Mouse (Mus musculus) layer of hippocampus, postnatal 10 days (tissue): ENCODE measurements around the gene Creb3. TPM values are rescaled to one million over a fixed set of nuclear protein-coding genes. Genes with fewer than 3 reads are reported as not detected.

Source experiments
- DNase-seq, 2 experiments: peaks; one replicate each; pipeline ENCODE4 v3.0.0; 2021; ENCODE audit warnings: low spot score in 2 of 2
- total RNA-seq, 2 experiments: library from RNA; stranded (reverse); gene quantifications; 2 replicates each; pipeline ENCODE4 v1.2.3; 2021

Creb3 gene
- total RNA-seq, 2 experiments from 2014 or later = 65.9 to 75.4 TPM

GRCm38 (mm10) chr4:43558028-43558630 lies 4.0 kb upstream of the Creb3 start:
- DNase-seq = no peak

DNA sequence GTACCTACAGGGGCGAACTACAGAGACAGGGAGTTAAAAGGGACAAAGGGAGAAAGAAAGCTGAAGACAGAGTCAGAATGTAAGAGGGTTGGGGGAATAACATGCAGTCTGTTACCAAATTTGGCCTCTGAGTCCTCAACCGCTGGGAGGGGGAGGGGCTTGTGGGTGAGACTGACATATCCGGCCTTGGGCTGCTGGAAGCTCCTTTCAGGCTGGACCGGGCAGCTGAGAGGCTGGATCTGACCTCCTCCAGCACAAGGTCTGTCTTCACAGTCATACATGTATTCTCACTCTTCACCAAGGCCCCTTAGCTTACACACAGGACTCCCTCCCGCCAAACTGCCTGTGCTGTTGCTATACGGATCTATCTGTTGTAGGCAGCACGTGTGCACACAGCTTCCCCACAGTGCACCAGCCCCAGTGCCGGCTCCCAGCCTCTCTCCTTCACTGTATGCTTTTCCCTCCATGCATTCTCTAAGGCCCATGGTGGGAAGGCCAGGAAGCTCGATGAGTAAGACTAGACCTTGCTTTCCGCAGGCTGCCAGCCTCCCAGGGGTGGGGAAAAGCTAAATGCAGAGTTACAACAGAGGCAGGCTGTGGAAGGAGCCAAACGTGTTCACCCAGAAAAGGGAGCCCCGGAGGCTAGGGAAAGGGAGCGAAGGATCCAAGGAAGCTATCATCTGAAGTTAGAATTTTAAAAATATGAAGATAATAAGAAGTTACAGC lies 3.3 kb upstream of the Creb3 start:
- peak; percentile 36 to 37 for DNase-seq

DNA sequence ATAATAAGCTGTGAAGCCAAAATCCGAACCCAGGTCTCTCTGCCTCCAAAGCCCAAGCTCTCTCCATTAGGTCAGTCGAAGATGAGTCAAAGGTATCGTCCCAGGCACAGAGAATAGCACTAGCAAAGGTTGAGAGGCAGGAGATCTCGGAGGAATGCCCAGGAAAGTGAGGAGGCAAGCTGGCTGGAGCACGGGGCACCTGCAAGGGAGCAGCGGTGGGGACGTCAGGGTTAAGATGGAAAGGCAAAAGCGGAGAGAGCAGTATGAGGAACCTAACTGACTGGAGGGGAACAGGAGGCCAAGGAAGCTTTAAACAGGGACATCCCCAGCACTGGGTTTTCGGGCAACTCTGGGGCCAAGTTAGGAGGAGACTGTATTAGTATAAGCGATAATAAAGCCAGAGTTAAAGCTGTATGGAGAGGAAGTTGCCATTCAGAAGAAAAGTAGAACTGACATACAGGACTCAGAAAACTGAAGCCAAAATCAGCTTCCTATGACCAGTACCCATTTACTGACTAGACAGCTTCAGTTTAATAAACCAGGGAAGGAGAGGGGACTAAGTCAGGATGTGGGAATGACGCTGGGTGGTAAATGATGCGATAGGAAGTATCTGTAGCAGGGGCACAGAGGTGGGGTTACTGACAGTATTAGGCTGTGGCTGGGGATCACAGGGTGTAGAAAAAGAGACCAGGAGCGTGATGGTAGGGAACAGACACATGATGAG lies 2.5 kb upstream of the Creb3 start:
- DNase-seq = no peak

- no peak for DNase-seq
Measured at GRCm38 (mm10) chr4:43560243-43560611, 1.9 kb upstream of the Creb3 start.

GRCm38 (mm10) chr4:43560976-43561375 lies 1.2 kb upstream of the Creb3 start:
- no peak for DNase-seq

GRCm38 (mm10) chr4:43561436-43561996 lies 616 bp upstream of the Creb3 start:
- no peak for DNase-seq

GRCm38 (mm10) chr4:43562769-43563600 lies 853 bp downstream of the Creb3 start:
- no peak for DNase-seq

GRCm38 (mm10) chr4:43563601-43563875 lies 1.4 kb downstream of the Creb3 start:
- DNase-seq = no peak

GRCm38 (mm10) chr4:43564231-43564630 lies 2.1 kb downstream of the Creb3 start:
- no peak for DNase-seq

- DNase-seq = no peak
Measured at GRCm38 (mm10) chr4:43567140-43567539, 5.0 kb downstream of the Creb3 start.

DNA sequence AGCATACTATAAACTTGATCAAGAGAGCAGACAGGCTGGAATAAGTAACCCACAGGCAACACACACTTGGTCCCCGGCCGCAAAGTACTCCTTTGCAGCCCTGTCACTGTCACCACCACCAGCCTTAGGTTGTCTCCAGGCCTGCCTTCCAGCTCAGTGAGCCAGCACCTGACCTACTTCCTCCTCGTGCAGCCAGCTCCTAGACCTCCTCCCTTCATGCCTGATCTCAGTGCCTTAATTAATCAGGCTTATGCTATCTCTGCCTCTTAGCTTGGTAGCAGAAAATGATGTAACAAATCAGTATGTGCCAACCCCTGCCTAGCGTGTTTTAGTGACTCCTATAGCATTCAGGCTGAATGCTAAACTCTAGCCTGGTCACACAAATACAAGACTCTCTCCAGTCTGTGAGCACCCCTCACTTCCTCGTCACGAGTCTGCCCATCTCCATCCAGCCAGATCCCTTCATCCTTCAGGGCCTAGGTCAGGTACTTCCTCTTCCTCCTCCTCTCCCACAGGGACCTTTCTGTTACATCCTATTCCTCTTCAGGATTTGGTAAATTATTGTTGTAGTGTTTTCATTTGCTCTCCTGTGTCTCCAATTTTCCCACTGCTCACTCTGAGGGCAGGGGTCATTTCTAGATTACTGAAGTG lies 9.4 kb downstream of the Creb3 start:
- no peak for DNase-seq

DNA sequence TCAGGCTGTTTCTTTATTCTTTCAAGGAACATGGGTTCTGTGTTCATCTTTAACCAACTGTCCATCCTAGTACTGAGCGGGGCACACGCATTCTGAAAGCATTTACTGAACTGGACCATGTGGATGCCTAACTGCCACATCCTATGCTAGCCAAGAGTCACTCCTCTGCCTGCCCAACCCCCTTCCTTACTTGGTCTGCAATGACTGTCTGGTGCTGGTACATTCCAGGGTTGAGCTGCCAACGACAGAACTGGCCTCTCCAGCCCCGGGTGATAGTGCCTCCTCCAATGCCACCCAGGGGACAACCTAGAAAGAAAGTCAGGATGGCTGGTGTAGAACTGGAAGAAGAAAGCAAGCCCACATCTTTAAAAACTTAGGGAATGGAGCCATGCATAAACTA lies 11.4 kb downstream of the Creb3 start:
- DNase-seq = no peak

GRCm38 (mm10) chr4:43575356-43575755 lies 13.2 kb downstream of the Creb3 start:
- DNase-seq = no peak

- DNase-seq = no peak
Measured at GRCm38 (mm10) chr4:43577237-43577881, 15.2 kb downstream of the Creb3 start.

GRCm38 (mm10) chr4:43578376-43579204 lies 16.5 kb downstream of the Creb3 start, which contains the start of the genes Rgp1 and Gba2:
TSS of gene Rgp1 (plus strand) at chr4:43578715.
TSS of gene Gba2 (minus strand) at chr4:43578873.
- DNase-seq = peak; percentile 78 to 85

- peak in 1 of 2 experiments; percentile 24 for DNase-seq
Measured at GRCm38 (mm10) chr4:43579256-43579655, 17.1 kb downstream of the Creb3 start.

GRCm38 (mm10) chr4:43579731-43580130 lies 17.6 kb downstream of the Creb3 start:
- no peak for DNase-seq

DNA sequence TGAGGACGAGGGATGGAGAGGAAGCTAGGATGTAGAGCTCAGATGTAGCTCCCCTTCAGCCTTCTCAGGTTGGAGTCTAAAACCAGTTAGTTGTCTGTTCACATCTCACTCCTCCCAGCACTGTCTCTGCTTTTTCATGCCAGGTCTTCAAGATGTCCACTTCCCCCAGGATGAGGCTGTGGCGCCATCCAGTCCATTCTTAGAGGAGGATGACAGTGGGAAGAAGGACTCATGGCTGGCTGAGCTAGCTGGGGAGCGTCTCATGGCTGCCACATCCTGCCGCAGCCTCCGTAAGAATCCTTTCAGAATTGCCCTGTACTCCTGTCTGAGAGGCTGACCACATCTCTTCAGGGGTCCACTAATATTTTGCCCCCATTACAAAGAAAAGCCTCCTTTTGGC lies 18.6 kb downstream of the Creb3 start:
- DNase-seq = no peak

DNA sequence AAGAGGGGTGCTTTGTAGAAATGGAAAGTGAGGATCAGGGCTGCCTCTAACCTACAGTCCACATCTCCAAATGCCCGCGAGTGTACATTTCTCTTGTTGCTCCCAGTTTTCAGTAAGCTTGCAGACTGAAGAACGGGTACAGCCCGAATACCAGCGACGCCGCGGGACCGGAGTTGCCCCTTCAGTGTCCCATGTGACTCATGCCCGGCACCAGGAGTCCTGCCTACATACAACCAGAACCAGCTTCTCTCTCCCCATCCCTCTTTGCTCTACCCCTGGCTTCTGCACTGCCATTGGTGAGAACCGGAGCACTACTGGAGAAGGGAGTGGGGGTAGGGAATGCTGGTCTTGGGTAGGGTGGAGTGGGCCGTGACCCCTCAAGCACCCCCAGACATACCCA lies 19.2 kb downstream of the Creb3 start:
- no peak for DNase-seq
